27 mouse cellular contexts compared by ENCODE assay signal in genomic region chr17:43551122-43551630, GRCm38 (mm10). TPM values are rescaled to one million over a fixed set of nuclear protein-coding genes. Genes with fewer than 3 reads are reported as not detected.
DNase-seq lines count a peak whose midpoint lies in the region; ATAC-seq and TF ChIP-seq lines count a peak whose summit lies in the region.
"Had no signal": no experiment of that assay in that cellular context is flagged by ENCODE, and none has a peak within 500 bp of the region (broad histone marks: within the 10 kb centered on the region; RNA-seq: fewer than 3 reads in every experiment).

No protein-coding gene starts in this region.

- no peaks in the 10 kb centered on the region for H3K9me3 ChIP-seq in hindbrain, embryonic 11.5 days (ENCODE audit: control insufficient read depth, low read length)
- H3K9me3 ChIP-seq in hindbrain, postnatal 0 days (ENCODE audit: low read length): no peaks in the 10 kb centered on the region
- no peaks in the 10 kb centered on the region for H3K9me3 ChIP-seq in limb, embryonic 14.5 days (ENCODE audit: control insufficient read depth, low read length)
- H3K9me3 ChIP-seq: embryonic facial prominence, embryonic 12.5 days; heart, embryonic 12.5 days had no signal

- no peaks in the 10 kb centered on the region for H3K36me3 ChIP-seq in hindbrain, embryonic 11.5 days (ENCODE audit: control insufficient read depth, insufficient read depth, low read length)
- H3K36me3 ChIP-seq in hindbrain, postnatal 0 days (ENCODE audit: insufficient read depth, low read length): no peaks in the 10 kb centered on the region
- no peaks in the 10 kb centered on the region for H3K36me3 ChIP-seq in limb, embryonic 14.5 days (ENCODE audit: control insufficient read depth, insufficient read depth, low read length)
- H3K36me3 ChIP-seq: embryonic facial prominence, embryonic 12.5 days; heart, embryonic 12.5 days had no signal

- no peaks in the 10 kb centered on the region for H3K4me1 ChIP-seq in hindbrain, embryonic 11.5 days (replicated peaks; ENCODE audit: control insufficient read depth, insufficient read depth, low read length)
- no peaks in the 10 kb centered on the region for H3K4me1 ChIP-seq in hindbrain, postnatal 0 days (ENCODE audit: insufficient read depth, low read length)
- no peaks in the 10 kb centered on the region for H3K4me1 ChIP-seq in limb, embryonic 14.5 days (ENCODE audit: control insufficient read depth, insufficient read depth, low read length)
- H3K4me1 ChIP-seq: embryonic facial prominence, embryonic 12.5 days had no signal

- 0 out of 2 replicates have a peak, but pooled peaks have one; percentile 49 for ATAC-seq in hindbrain, embryonic 11.5 days (ENCODE audit: low FRiP score)
- no peak for ATAC-seq in hindbrain, postnatal 0 days
- ATAC-seq in limb, embryonic 14.5 days (ENCODE audit: low FRiP score, low read depth): no peak

- H3K4me3 ChIP-seq in hindbrain, embryonic 11.5 days (ENCODE audit: low read depth, low read length): no peak overlapping the region
- H3K4me3 ChIP-seq in hindbrain, postnatal 0 days (ENCODE audit: low read length): no peak overlapping the region
- H3K4me3 ChIP-seq in limb, embryonic 14.5 days (replicated peaks; ENCODE audit: low read length): no peak overlapping the region
- H3K4me3 ChIP-seq: embryonic facial prominence, embryonic 12.5 days; gastrocnemius, adult 2 months; heart, embryonic 12.5 days had no signal

- no peaks in the 10 kb centered on the region for H3K27me3 ChIP-seq in hindbrain, embryonic 11.5 days (ENCODE audit: control insufficient read depth, insufficient read depth, low read length)
- no peaks in the 10 kb centered on the region for H3K27me3 ChIP-seq in hindbrain, postnatal 0 days (ENCODE audit: insufficient read depth, low read length)
- H3K27me3 ChIP-seq in limb, embryonic 14.5 days (ENCODE audit: control insufficient read depth, insufficient read depth, low read length): no peaks in the 10 kb centered on the region
- H3K27me3 ChIP-seq: CH12.LX; embryonic facial prominence, embryonic 12.5 days; heart, embryonic 12.5 days had no signal

- H3K9ac ChIP-seq in hindbrain, embryonic 11.5 days (ENCODE audit: low read depth, low read length): no peak overlapping the region
- H3K9ac ChIP-seq in hindbrain, postnatal 0 days (replicated peaks; ENCODE audit: low read length): no peak overlapping the region
- H3K9ac ChIP-seq in limb, embryonic 14.5 days (ENCODE audit: low read depth, low read length, severe bottlenecking): no peak overlapping the region
- H3K9ac ChIP-seq: embryonic facial prominence, embryonic 12.5 days; heart, embryonic 12.5 days; hindbrain, embryonic 14.5 days had no signal

- TF ChIP-seq POLR2A in limb, embryonic 14.5 days (IDR thresholded peaks at IDR 0.05; ENCODE audit: borderline replicate concordance, extremely low read depth, insufficient read depth, insufficient read length): no peak

- no peak overlapping the region for H3K27ac ChIP-seq in hindbrain, embryonic 11.5 days (ENCODE audit: low read depth, low read length)
- no peak overlapping the region for H3K27ac ChIP-seq in hindbrain, postnatal 0 days
- H3K27ac ChIP-seq in limb, embryonic 14.5 days (replicated peaks; ENCODE audit: low read depth, low read length): no peak overlapping the region
- H3K27ac ChIP-seq: embryonic facial prominence, embryonic 12.5 days; gastrocnemius, adult 2 months; hindbrain, embryonic 14.5 days; kidney, postnatal 0 days had no signal

- TF ChIP-seq CTCF in hindbrain, postnatal 0 days (IDR thresholded peaks at IDR 0.05; ENCODE audit: low read depth): no peak

- WGBS in hindbrain, embryonic 11.5 days: 36% methylated on average over 3 of the region's 3 CpGs
- 13% methylated on average over 3 of the region's 3 CpGs for WGBS in hindbrain, postnatal 0 days
- WGBS in limb, embryonic 14.5 days: 24% methylated on average over 3 of the region's 3 CpGs

- H3K4me2 ChIP-seq in hindbrain, embryonic 11.5 days (replicated peaks; ENCODE audit: low read depth, low read length): no peak overlapping the region
- H3K4me2 ChIP-seq in hindbrain, postnatal 0 days (ENCODE audit: low read depth, low read length): no peak overlapping the region
- H3K4me2 ChIP-seq in limb, embryonic 14.5 days (replicated peaks; ENCODE audit: low read depth, low read length, severe bottlenecking): no peak overlapping the region
- H3K4me2 ChIP-seq: embryonic facial prominence, embryonic 12.5 days; heart, embryonic 12.5 days; hindbrain, embryonic 14.5 days had no signal

- DNase-seq in hindbrain, embryonic 11.5 days (ENCODE audit: low spot score): no peak
- DNase-seq in hindbrain, postnatal 0 days (ENCODE audit: low spot score): no peak
- peak; percentile 40 for DNase-seq in 3T3-L1 (ENCODE audit: low read depth, low spot score)
- DNase-seq in embryo, embryonic 11 days: peak; percentile 42
- peak; percentile 30 for DNase-seq in limb, embryonic 14.5 days (ENCODE audit: low spot score)
- DNase-seq in right cerebral cortex, postnatal 14 days: no peak
- DNase-seq in testis, postnatal 10 days (ENCODE audit: low spot score): no peak
- DNase-seq: adrenal gland, postnatal 25 days; cerebellum, adult 11-12 months; cerebellum, postnatal 14 days; gastrocnemius, adult 2 months; heart, postnatal 14 days; kidney, adult 11 months; layer of hippocampus, postnatal 36 days; liver; lung, postnatal 10 days; right cerebral cortex, postnatal 4 days; thymus, postnatal 14 days had no signal

RNA-seq across cellular contexts. Expression of gene Ankrd66, which starts 7.7 kb away (rescaled TPM):
- 1.2 TPM in 2 replicates for polyA plus RNA-seq in hindbrain, embryonic 11.5 days (2014; fragmentation: Nextera tagmentation; extraction: Ambion mirVana)
- total RNA-seq in hindbrain, postnatal 0 days (2014; rRNA removed): 0.10 TPM in 1 of 2 replicates, not detected in the other
- polyA plus RNA-seq in hindbrain, postnatal 0 days (2015; fragmentation: Nextera tagmentation; extraction: Ambion mirVana): 1.2 and 1.9 TPM in 2 replicates
- 0.14 and 0.18 TPM in 2 replicates for polyA plus RNA-seq in limb, embryonic 14.5 days (2012; rRNA removed)
- polyA plus RNA-seq in limb, embryonic 14.5 days (2014; fragmentation: Nextera tagmentation; extraction: Ambion mirVana): 0.14 TPM in 1 of 2 replicates, not detected in the other
- total RNA-seq: adrenal gland, postnatal 25 days; CH12.LX; gastrocnemius, adult 2 months; heart, postnatal 14 days; MEL had no signal
- polyA plus RNA-seq: embryonic facial prominence, embryonic 12.5 days; heart, embryonic 12.5 days; liver, embryonic 16.5 days had no signal

RNA-seq across cellular contexts. Expression of gene Pla2g7, which starts 16.7 kb away (rescaled TPM):
- polyA plus RNA-seq in hindbrain, embryonic 11.5 days (2014; fragmentation: Nextera tagmentation; extraction: Ambion mirVana): 15.4 and 16.3 TPM in 2 replicates
- total RNA-seq in hindbrain, postnatal 0 days (2014; rRNA removed): 114 and 115 TPM in 2 replicates
- 313 and 342 TPM in 2 replicates for polyA plus RNA-seq in hindbrain, postnatal 0 days (2015; fragmentation: Nextera tagmentation; extraction: Ambion mirVana)
- polyA plus RNA-seq in limb, embryonic 14.5 days (2012; rRNA removed): 4.2 and 5.5 TPM in 2 replicates
- polyA plus RNA-seq in limb, embryonic 14.5 days (2014; fragmentation: Nextera tagmentation; extraction: Ambion mirVana): 9.3 and 11.3 TPM in 2 replicates
- total RNA-seq: CH12.LX, MEL had no signal

RNA-seq across cellular contexts. Expression of gene Mep1a, which starts 48.6 kb away (rescaled TPM):
- polyA plus RNA-seq in hindbrain, embryonic 11.5 days (2014; fragmentation: Nextera tagmentation; extraction: Ambion mirVana): not detected in 2 replicates
- 0.43 TPM in 1 of 2 replicates, not detected in the other for total RNA-seq in hindbrain, postnatal 0 days (2014; rRNA removed)
- 0.13 and 0.15 TPM in 2 replicates for polyA plus RNA-seq in hindbrain, postnatal 0 days (2015; fragmentation: Nextera tagmentation; extraction: Ambion mirVana)
- 0.13 and 0.21 TPM in 2 replicates for polyA plus RNA-seq in limb, embryonic 14.5 days (2012; rRNA removed)
- polyA plus RNA-seq in limb, embryonic 14.5 days (2014; fragmentation: Nextera tagmentation; extraction: Ambion mirVana): 0.08 TPM in 1 of 2 replicates, not detected in the other
- total RNA-seq: adrenal gland, postnatal 25 days; CH12.LX; gastrocnemius, adult 2 months; heart, postnatal 14 days; layer of hippocampus, postnatal 36 days; left cerebral cortex, postnatal 25 days; megakaryocyte, adult 5-6 weeks; MEL had no signal
- polyA plus RNA-seq: embryonic facial prominence, embryonic 12.5 days; heart, embryonic 12.5 days had no signal

Comparison
In these comparisons a context has a peak if more than half of its experiments do, and no peak if none do; other contexts are left out.
1. RNA of gene Pla2g7, which starts 16.7 kb away (polyA plus RNA-seq): 313 to 342 TPM in hindbrain, postnatal 0 days; 15.4 to 16.3 TPM in hindbrain, embryonic 11.5 days and 4.2 to 11.3 TPM in limb, embryonic 14.5 days; every median in the first group is over 10 times any median in the second.
2. DNase-seq: peak in 3T3-L1 (single experiment), embryo, embryonic 11 days (single experiment) and limb, embryonic 14.5 days (single experiment); none in hindbrain, embryonic 11.5 days (single experiment), hindbrain, postnatal 0 days (single experiment), right cerebral cortex, postnatal 14 days (single experiment) and testis, postnatal 10 days (single experiment).